Mouse (Mus musculus): Measurements from ENCODE around the gene Jpt1. TPM values are rescaled to one million over a fixed set of nuclear protein-coding genes. Genes with fewer than 3 reads are reported as not detected.
"Not testable (repeated sequence)": the region's sequence is repeated elsewhere in the genome, so short reads cannot be mapped to it uniquely, and the experiment has no call there.

Gene Jpt1
- total RNA-seq, 2 experiments from 2014 or later, result 158 to 161 TPM

GRCm38 (mm10) chr11:115510507-115510888, 3.7 kb downstream of the Jpt1 start:
- intact Hi-C loops (cut with DNase I), result no loop called here
- TF ChIP-seq CTCF (IDR thresholded peaks at IDR 0.05), result no peak
- no peak overlapping the region for H3K4me3 ChIP-seq
- H3K27ac ChIP-seq, result no peak overlapping the region
- no peak for DNase-seq (ENCODE audit: extremely low spot score in 1 of 2, low spot score in 2 of 2)

DNA sequence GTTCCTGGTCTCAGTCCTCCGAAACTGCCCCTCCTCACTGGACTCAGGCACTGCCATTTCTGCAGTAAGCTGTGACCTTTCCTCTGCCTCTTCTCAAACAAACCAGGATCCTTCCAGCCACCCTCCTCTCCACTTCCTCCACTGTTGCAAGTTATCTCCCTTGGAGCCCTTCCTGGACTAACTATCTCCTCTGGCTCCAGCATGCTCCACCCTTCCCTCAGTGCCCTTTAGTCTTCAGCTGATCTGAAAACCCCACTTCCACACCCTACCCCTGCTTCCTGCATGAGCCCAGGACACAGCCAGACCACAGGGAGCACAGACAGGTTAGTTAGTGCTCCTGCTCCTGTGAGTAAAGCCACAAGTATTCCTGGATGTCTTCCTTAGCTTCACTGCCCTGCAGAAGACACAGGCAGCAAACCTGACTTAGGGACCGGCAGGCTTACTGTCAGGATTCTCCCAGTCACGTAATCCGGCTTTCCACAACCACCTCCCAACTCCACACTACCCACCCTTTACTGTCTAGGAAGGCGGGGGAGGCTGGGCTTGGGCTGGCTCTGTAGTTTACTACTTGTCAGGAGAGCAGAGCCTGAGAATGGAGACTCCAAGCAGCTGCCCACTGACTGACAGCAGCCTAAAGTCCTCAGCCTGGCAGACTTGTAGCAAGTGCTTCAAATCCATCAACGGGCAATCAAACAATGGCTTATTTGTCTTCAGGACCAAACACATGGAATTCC, 4.2 kb downstream of the Jpt1 start:
- Histone ChIP-seq H3K4me3 (no peak overlapping the region), H3K27ac (no peak overlapping the region)
- intact Hi-C loops (cut with DNase I), result no loop called here
- TF ChIP-seq CTCF (IDR thresholded peaks at IDR 0.05), result no peak
- DNase-seq (ENCODE audit: extremely low spot score in 1 of 2, low spot score in 2 of 2), result no peak

GRCm38 (mm10) chr11:115508061-115508460, 6.1 kb downstream of the Jpt1 start:
- intact Hi-C loops (cut with DNase I), result no loop called here
- Histone ChIP-seq H3K27ac (no peak overlapping the region), H3K4me3 (no peak overlapping the region)
- no peak for DNase-seq (ENCODE audit: extremely low spot score in 1 of 2, low spot score in 2 of 2)
- TF ChIP-seq CTCF (IDR thresholded peaks at IDR 0.05), result no peak

- intact Hi-C loops (cut with DNase I), result no loop called here
- no peak overlapping the region for H3K4me3 ChIP-seq
- no peak for DNase-seq (ENCODE audit: extremely low spot score in 1 of 2, low spot score in 2 of 2)
- TF ChIP-seq CTCF (IDR thresholded peaks at IDR 0.05), result no peak
- H3K27ac ChIP-seq, result no peak overlapping the region
Measured at GRCm38 (mm10) chr11:115506586-115506985, 7.6 kb downstream of the Jpt1 start.

- intact Hi-C loops (cut with DNase I), result no loop called here
- DNase-seq (ENCODE audit: extremely low spot score in 1 of 2, low spot score in 2 of 2), result no peak
- no peak for TF ChIP-seq CTCF (IDR thresholded peaks at IDR 0.05)
- no peak overlapping the region for H3K27ac ChIP-seq
- no peak overlapping the region for H3K4me3 ChIP-seq
Measured at GRCm38 (mm10) chr11:115502636-115503035, 11.6 kb downstream of the Jpt1 start.

- not testable (repeated sequence) for H3K4me3 ChIP-seq; DNase-seq (ENCODE audit: extremely low spot score in 1 of 2, low spot score in 2 of 2); H3K27ac ChIP-seq
- intact Hi-C loops (cut with DNase I), result loop anchor here (10.0 kb wide), 1 partner anchor 318 kb away; the partner anchor contains the start of genes Caskin2 and Tsen54
Measured at GRCm38 (mm10) chr11:115496559-115496958, 17.6 kb downstream of the Jpt1 start.

- no peak for TF ChIP-seq CTCF (IDR thresholded peaks at IDR 0.05)
- peak overlapping the region; percentile 66 for H3K4me3 ChIP-seq
- DNase-seq (ENCODE audit: extremely low spot score in 1 of 2, low spot score in 2 of 2), result no peak
- intact Hi-C loops (cut with DNase I), result loop anchor here (1.0 to 10.0 kb wide), 2 partner anchors 44 to 322 kb away; partner anchors contain the start of genes Caskin2, Sumo2 and Tsen54
- H3K27ac ChIP-seq, result peak overlapping the region; percentile 82
Measured at GRCm38 (mm10) chr11:115492387-115492786, 21.8 kb downstream of the Jpt1 start.

DNA sequence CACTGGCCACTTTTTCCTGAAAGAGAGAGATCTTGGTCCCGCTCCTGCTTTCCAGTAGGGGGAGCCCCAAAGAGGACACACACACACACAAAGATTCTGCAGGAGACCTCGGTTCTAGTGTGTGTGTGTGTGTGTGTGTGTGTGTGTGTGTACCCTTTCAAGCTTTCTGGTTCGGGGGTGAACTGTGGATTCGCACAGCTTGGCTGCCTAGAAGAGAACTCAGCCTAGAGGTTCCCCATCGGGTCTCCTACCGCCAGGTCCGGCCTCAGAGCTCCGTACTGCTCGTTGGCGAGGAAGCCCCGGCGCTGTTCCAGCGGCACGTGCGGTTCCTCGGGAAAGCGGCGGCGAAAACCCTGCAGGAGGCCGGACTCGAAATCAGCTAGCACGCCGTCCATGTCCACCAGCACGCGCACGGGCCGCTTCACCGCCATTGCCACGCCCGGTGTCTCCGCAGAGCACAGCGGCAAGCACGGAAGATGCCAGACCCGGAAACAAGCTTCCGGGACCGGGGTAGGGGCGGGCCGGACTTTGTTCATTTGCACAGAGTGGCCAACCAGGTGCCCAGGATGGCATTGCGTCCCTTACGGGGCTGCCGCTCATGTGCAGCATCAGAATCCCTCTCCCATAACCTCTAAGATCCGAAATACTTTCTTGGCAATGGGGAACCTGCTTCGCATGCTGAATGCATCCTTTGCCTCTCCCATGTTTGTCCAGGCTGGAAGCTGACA, 22.7 kb downstream of the Jpt1 start, which contains the start of gene Nt5c:
Gene Nt5c, minus strand, starts transcription at position 507 of the 728 bp plus-strand sequence.
- intact Hi-C loops (cut with DNase I), result loop anchor here (1.0 to 10.0 kb wide), 3 partner anchors 23 to 323 kb away; partner anchors contain the start of genes Caskin2, Jpt1, Sumo2 and Tsen54
- Histone ChIP-seq H3K4me3 (peak within 1 kb of the TSS; percentile 66), H3K27ac (peak within 1 kb of the TSS; percentile 82)
- peak; percentile 80 for TF ChIP-seq CTCF (IDR thresholded peaks at IDR 0.05)
- peak; percentile 82 to 84 for DNase-seq (ENCODE audit: extremely low spot score in 1 of 2, low spot score in 2 of 2)

DNA sequence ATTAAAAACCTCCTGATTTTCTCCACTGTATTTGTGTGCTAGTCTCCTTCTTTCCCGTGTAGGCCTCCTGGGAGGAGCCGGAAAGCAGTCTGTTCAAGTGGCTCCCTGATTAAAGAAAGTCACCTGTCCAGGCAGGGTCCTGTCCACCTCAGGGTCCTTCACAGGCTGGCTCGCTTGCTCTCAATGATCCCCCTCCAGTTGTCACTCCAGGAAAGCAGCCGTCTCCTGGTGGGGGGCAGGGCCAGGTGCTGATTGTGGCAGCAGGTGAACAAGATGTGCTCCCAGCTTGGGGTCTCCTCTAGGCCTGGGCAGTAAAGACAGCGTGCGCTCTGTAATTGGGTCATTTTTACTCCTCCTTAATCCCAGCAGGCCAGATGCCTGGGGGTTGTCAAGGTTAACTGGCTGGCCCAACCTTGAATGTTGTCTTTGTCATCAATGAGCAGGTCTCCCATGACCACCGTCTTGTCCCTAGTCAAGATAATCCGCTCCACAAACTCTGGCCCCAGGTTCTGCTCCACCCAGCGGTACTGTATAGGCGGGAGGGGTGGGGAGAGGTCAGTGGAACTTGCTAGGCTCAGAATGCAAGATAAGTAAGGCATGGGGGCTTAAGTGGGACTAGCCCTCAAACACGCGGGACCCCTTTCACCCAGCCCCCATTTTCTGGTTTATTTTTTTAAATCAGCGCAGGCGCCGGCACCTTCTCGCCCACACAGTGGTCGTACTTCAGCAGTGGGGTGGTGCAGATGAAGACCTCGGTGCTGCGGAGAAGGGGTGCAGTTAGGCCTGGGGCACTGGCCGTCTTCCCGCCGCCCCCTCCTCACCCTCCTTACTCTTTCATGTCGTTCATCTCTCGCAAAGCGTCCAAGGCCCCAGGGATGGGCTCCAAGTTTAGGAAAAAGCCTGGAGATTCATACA, 23.5 kb downstream of the Jpt1 start:
- no peak for DNase-seq (ENCODE audit: extremely low spot score in 1 of 2, low spot score in 2 of 2)
- intact Hi-C loops (cut with DNase I), result loop anchor here (1.0 to 10.0 kb wide), 2 partner anchors 24 to 324 kb away; partner anchors contain the start of genes Caskin2, Jpt1 and Tsen54
- peak overlapping the region; percentile 66 for H3K4me3 ChIP-seq
- peak overlapping the region; percentile 82 for H3K27ac ChIP-seq
- no peak for TF ChIP-seq CTCF (IDR thresholded peaks at IDR 0.05)

DNA sequence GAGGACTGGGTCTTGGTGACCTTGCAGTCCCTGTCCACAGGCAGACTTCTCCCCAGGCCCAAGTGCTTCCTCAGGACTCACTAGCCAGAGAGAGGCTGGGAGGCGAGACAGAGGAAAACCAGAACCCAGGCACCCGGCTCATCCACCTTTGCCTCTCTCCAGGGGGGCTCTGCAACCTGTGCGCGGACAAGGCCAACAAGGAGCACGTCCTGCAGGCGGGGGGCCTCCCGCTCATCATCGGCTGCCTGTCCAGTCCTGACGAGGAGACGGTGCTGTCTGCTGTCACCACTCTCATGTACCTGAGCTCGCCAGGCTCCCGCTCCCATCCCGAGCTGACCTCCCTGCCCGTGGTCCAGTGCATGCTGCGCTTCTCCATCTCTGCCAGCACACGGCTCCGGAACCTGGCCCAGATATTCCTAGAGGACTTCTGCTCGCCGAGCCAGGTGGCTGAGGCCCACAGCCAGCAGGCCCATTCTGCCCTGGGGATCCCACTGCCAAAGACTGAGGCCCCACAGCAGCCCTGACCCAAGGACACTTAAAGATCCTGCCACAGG, 25.6 kb downstream of the Jpt1 start:
- no peak for TF ChIP-seq CTCF (IDR thresholded peaks at IDR 0.05)
- H3K4me3 ChIP-seq, result no peak overlapping the region
- intact Hi-C loops (cut with DNase I), result loop anchor here (10.0 kb wide), 1 partner anchor 226 kb away; no protein-coding TSS in a partner anchor
- DNase-seq (ENCODE audit: extremely low spot score in 1 of 2, low spot score in 2 of 2), result no peak
- no peak overlapping the region for H3K27ac ChIP-seq

GRCm38 (mm10) chr11:115485155-115485554, 29.0 kb downstream of the Jpt1 start:
- Histone ChIP-seq H3K4me3 (no peak overlapping the region), H3K27ac (peak overlapping the region; percentile 1; the same call in 1 of the 2 replicates)
- no peak for DNase-seq (ENCODE audit: extremely low spot score in 1 of 2, low spot score in 2 of 2)
- no peak for TF ChIP-seq CTCF (IDR thresholded peaks at IDR 0.05)
- intact Hi-C loops (cut with DNase I), result loop anchor here (10.0 kb wide), 1 partner anchor 230 kb away; no protein-coding TSS in a partner anchor

Data from left cerebral cortex, adult 2 months (tissue).